Mouse (Mus musculus) neural tube, embryonic 11.5 days (tissue): ENCODE results near the gene Nav1. TPM values are rescaled to one million over a fixed set of nuclear protein-coding genes. Genes with fewer than 3 reads are reported as not detected.

Experiments
- ATAC-seq: fragments of 200-750 bp; cut with Nextera tagmentation; 2 replicates; pipeline ENCODE4 v1.8.0; 2017; ENCODE audit warnings: moderate number of reproducible peaks, mild to moderate bottlenecking, moderate TSS enrichment, moderate library complexity; ENCODE audit not compliant: insufficient read depth, low FRiP score, low TSS enrichment
- DNase-seq: peaks from one replicate; pipeline ENCODE4 v3.0.0-alpha.2; 2015; ENCODE audit warnings: low spot score
- H3K27ac ChIP-seq: fragments of 300-500 bp; sonication (generic); 2 replicates; pipeline ENCODE4 v1.5.1; 2014; ENCODE audit warnings: low read depth, mild to moderate bottlenecking, low read length
- H3K27me3 ChIP-seq: fragments of 300-500 bp; sonication (generic); 2 replicates; pipeline ENCODE4 v1.6.1; 2014; ENCODE audit warnings: mild to moderate bottlenecking, low read length, mixed read lengths; ENCODE audit not compliant: control insufficient read depth, insufficient read depth
- H3K36me3 ChIP-seq: fragments of 300-500 bp; sonication (generic); 2 replicates; pipeline ENCODE4 v1.6.1; 2014; ENCODE audit warnings: mild to moderate bottlenecking, low read length, moderate library complexity, mixed read lengths; ENCODE audit not compliant: control insufficient read depth, insufficient read depth
- H3K4me1 ChIP-seq: fragments of 300-500 bp; sonication (generic); 2 replicates; pipeline ENCODE4 v1.6.1; 2014; ENCODE audit warnings: low read length, mixed read lengths; ENCODE audit not compliant: control insufficient read depth, insufficient read depth
- H3K4me2 ChIP-seq: fragments of 300-500 bp; sonication (generic); 2 replicates; pipeline ENCODE4 v1.6.1; 2014; ENCODE audit warnings: low read depth, mild to moderate bottlenecking, moderate library complexity
- H3K4me3 ChIP-seq: fragments of 300-500 bp; sonication (generic); 2 replicates; pipeline ENCODE4 v1.5.1; 2014; ENCODE audit warnings: low read depth, low read length
- H3K9ac ChIP-seq: fragments of 300-500 bp; sonication (generic); 2 replicates; pipeline ENCODE4 v1.6.1; 2014; ENCODE audit warnings: mild to moderate bottlenecking, low read length
- H3K9me3 ChIP-seq: fragments of 300-500 bp; sonication (generic); 2 replicates; pipeline ENCODE4 v1.6.1; 2016; ENCODE audit warnings: low read length; ENCODE audit not compliant: control insufficient read depth
- WGBS: fragments of 180-500 bp; shearing (Covaris S2); extraction: QIAGEN DNeasy Blood & Tissue Kit; methylation state at CpG from one replicate; pipeline ENCODE4 v1.1.7; 2014; 5-methylcytosine and 5-hydroxymethylcytosine counted together
- polyA plus RNA-seq: library from polyadenylated mRNA; unstranded; fragments of >200 nt; fragmentation: Nextera tagmentation; extraction: Ambion mirVana; gene quantifications from 2 replicates; pipeline ENCODE4 v1.2.1, GENCODE M21; 2014

Gene Nav1
- polyA plus RNA-seq, 1 experiment from 2014 or later = 18.1 TPM

- Histone ChIP-seq H3K27me3 (no peaks in the 10 kb centered on the region), H3K4me1 (peaks cover 12% of the 10 kb centered on the region; the same call in 1 of the 2 replicates), H3K4me3 (no peak overlapping the region), H3K9me3 (no peaks in the 10 kb centered on the region), H3K4me2 (no peak overlapping the region), H3K9ac (no peak overlapping the region), H3K36me3 (no peaks in the 10 kb centered on the region), H3K27ac (peak overlapping the region; percentile 36; the same call in 1 of the 2 replicates)
- ATAC-seq (no peak), DNase-seq (no peak)
- 65% methylated on average over 11 of the region's 11 CpGs for WGBS
Measured at GRCm38 (mm10) chr1:135635323-135636064, 28.4 kb upstream of the Nav1 start.

- H3K4me2 ChIP-seq = no peak overlapping the region
- peaks cover 12% of the 10 kb centered on the region; the same call in 1 of the 2 replicates for H3K4me1 ChIP-seq
- DNase-seq (peak; percentile 51), ATAC-seq (no peak)
- H3K27ac ChIP-seq = no peak overlapping the region
- H3K36me3 ChIP-seq = no peaks in the 10 kb centered on the region
- no peak overlapping the region for H3K4me3 ChIP-seq
- WGBS = 27% methylated on average over 6 of the region's 6 CpGs
- no peaks in the 10 kb centered on the region for H3K9me3 ChIP-seq
- no peaks in the 10 kb centered on the region for H3K27me3 ChIP-seq
- no peak overlapping the region for H3K9ac ChIP-seq
Measured at GRCm38 (mm10) chr1:135634791-135635190, 27.7 kb upstream of the Nav1 start.

GRCm38 (mm10) chr1:135633884-135634283 lies 26.8 kb upstream of the Nav1 start:
- no peaks in the 10 kb centered on the region for H3K36me3 ChIP-seq
- no peak overlapping the region for H3K27ac ChIP-seq
- DNase-seq (no peak), ATAC-seq (no peak)
- H3K9ac ChIP-seq = no peak overlapping the region
- no peaks in the 10 kb centered on the region for H3K27me3 ChIP-seq
- H3K9me3 ChIP-seq = no peaks in the 10 kb centered on the region
- whole genome bisulfite sequencing = 71% methylated on average over 2 of the region's 2 CpGs
- H3K4me1 ChIP-seq = peaks cover 12% of the 10 kb centered on the region; the same call in 1 of the 2 replicates
- H3K4me3 ChIP-seq = no peak overlapping the region
- no peak overlapping the region for H3K4me2 ChIP-seq

- DNase-seq = no peak
- H3K27ac ChIP-seq = no peak overlapping the region
- H3K4me1 ChIP-seq = peaks cover 12% of the 10 kb centered on the region; the same call in 1 of the 2 replicates
- H3K9ac ChIP-seq = no peak overlapping the region
- H3K36me3 ChIP-seq = no peaks in the 10 kb centered on the region
- no peak overlapping the region for H3K4me2 ChIP-seq
- no peak overlapping the region for H3K4me3 ChIP-seq
- H3K27me3 ChIP-seq = no peaks in the 10 kb centered on the region
- ATAC-seq = no peak
- H3K9me3 ChIP-seq = no peaks in the 10 kb centered on the region
- WGBS = 88% methylated on average over 4 of the region's 4 CpGs
Measured at GRCm38 (mm10) chr1:135633478-135633877, 26.4 kb upstream of the Nav1 start.

- Histone ChIP-seq H3K36me3 (no peaks in the 10 kb centered on the region), H3K9ac (no peak overlapping the region), H3K9me3 (no peaks in the 10 kb centered on the region), H3K4me2 (no peak overlapping the region), H3K27ac (no peak overlapping the region), H3K4me3 (no peak overlapping the region), H3K27me3 (no peaks in the 10 kb centered on the region), H3K4me1 (peaks cover 10% of the 10 kb centered on the region; the same call in 1 of the 2 replicates)
- DNase-seq (no peak), ATAC-seq (no peak)
- 54% methylated on average over 1 of the region's 1 CpGs for WGBS
Measured at GRCm38 (mm10) chr1:135632199-135632598, 25.1 kb upstream of the Nav1 start.

GRCm38 (mm10) chr1:135631515-135631914 lies 24.4 kb upstream of the Nav1 start:
- no peak for ATAC-seq
- DNase-seq = peak; percentile 33

GRCm38 (mm10) chr1:135629846-135630245 lies 22.8 kb upstream of the Nav1 start:
- no peak for ATAC-seq
- DNase-seq = no peak
- Histone ChIP-seq H3K4me2 (no peak overlapping the region), H3K27me3 (no peaks in the 10 kb centered on the region), H3K36me3 (no peaks in the 10 kb centered on the region), H3K4me1 (no peaks in the 10 kb centered on the region), H3K27ac (no peak overlapping the region), H3K9me3 (no peaks in the 10 kb centered on the region), H3K4me3 (no peak overlapping the region), H3K9ac (no peak overlapping the region)
- 75% methylated on average over 5 of the region's 5 CpGs for WGBS

More at GRCm38 (mm10) chr1:135631515-135631914, 24.4 kb upstream of the Nav1 start:
- Histone ChIP-seq H3K9ac (no peak overlapping the region), H3K4me1 (peaks cover 8% of the 10 kb centered on the region; the same call in 1 of the 2 replicates), H3K4me2 (no peak overlapping the region), H3K27ac (no peak overlapping the region), H3K4me3 (no peak overlapping the region), H3K27me3 (no peaks in the 10 kb centered on the region), H3K36me3 (no peaks in the 10 kb centered on the region), H3K9me3 (no peaks in the 10 kb centered on the region)
- WGBS = 81% methylated on average over 8 of the region's 8 CpGs

GRCm38 (mm10) chr1:135626218-135626617 lies 19.1 kb upstream of the Nav1 start:
- no peak for ATAC-seq
- H3K27ac ChIP-seq = no peak overlapping the region
- 90% methylated on average over 6 of the region's 6 CpGs for WGBS
- no peaks in the 10 kb centered on the region for H3K36me3 ChIP-seq
- H3K27me3 ChIP-seq = no peaks in the 10 kb centered on the region
- H3K4me2 ChIP-seq = no peak overlapping the region
- no peak overlapping the region for H3K9ac ChIP-seq
- DNase-seq = no peak
- H3K4me3 ChIP-seq = no peak overlapping the region
- H3K9me3 ChIP-seq = no peaks in the 10 kb centered on the region
- no peaks in the 10 kb centered on the region for H3K4me1 ChIP-seq

GRCm38 (mm10) chr1:135625741-135626140 lies 18.6 kb upstream of the Nav1 start:
- Histone ChIP-seq H3K36me3 (no peaks in the 10 kb centered on the region), H3K27me3 (no peaks in the 10 kb centered on the region), H3K4me3 (no peak overlapping the region), H3K4me1 (no peaks in the 10 kb centered on the region), H3K27ac (no peak overlapping the region), H3K9ac (no peak overlapping the region), H3K4me2 (no peak overlapping the region), H3K9me3 (no peaks in the 10 kb centered on the region)
- DNase-seq (no peak), ATAC-seq (no peak)
- WGBS = 70% methylated on average over 3 of the region's 3 CpGs
